Mouse (Mus musculus) liver, embryonic 11.5 days (tissue): ENCODE measurements around the gene Cpn1. TPM values are rescaled to one million over a fixed set of nuclear protein-coding genes. Genes with fewer than 3 reads are reported as not detected.
A peak's percentile ranks its signal among the peaks of the same experiment; 100 is the strongest.

Experiments used
- ATAC-seq: fragments of 200-750 bp; cut with Nextera tagmentation; replicated peaks from 2 replicates; pipeline ENCODE4 v1.8.0; 2017; ENCODE audit warnings: moderate number of reproducible peaks, mild to moderate bottlenecking, moderate TSS enrichment, moderate library complexity; ENCODE audit not compliant: low FRiP score
- DNase-seq: peaks from one replicate; pipeline ENCODE4 v3.0.0-alpha.2; 2017; ENCODE audit warnings: low spot score
- H3K27ac ChIP-seq: fragments of 300-500 bp; sonication (generic); 2 replicates; pipeline ENCODE4 v1.5.1; 2014; ENCODE audit warnings: mild to moderate bottlenecking, low read depth, low read length, control low read depth
- H3K27me3 ChIP-seq: fragments of 300-500 bp; sonication (generic); replicated peaks from 2 replicates; pipeline ENCODE4 v1.6.1; 2014; ENCODE audit warnings: low read length, mixed read lengths; ENCODE audit not compliant: control insufficient read depth, insufficient read depth
- H3K36me3 ChIP-seq: fragments of 300-500 bp; sonication (generic); 2 replicates; pipeline ENCODE4 v1.6.1; 2014; ENCODE audit warnings: mild to moderate bottlenecking, low read length, moderate library complexity, mixed read lengths; ENCODE audit not compliant: control insufficient read depth, insufficient read depth
- H3K4me1 ChIP-seq: fragments of 300-500 bp; sonication (generic); replicated peaks from 2 replicates; pipeline ENCODE4 v1.6.1; 2014; ENCODE audit warnings: low read length, mixed read lengths; ENCODE audit not compliant: control insufficient read depth, insufficient read depth
- H3K4me2 ChIP-seq: fragments of 300-500 bp; sonication (generic); 2 replicates; pipeline ENCODE4 v1.6.1; 2014; ENCODE audit warnings: mild to moderate bottlenecking, control low read depth, moderate library complexity
- H3K4me3 ChIP-seq: fragments of 300-500 bp; sonication (generic); 2 replicates; pipeline ENCODE4 v1.5.1; 2014; ENCODE audit warnings: low read depth, low read length, control low read depth
- H3K9ac ChIP-seq: fragments of 300-500 bp; sonication (generic); 2 replicates; pipeline ENCODE4 v1.6.1; 2014; ENCODE audit warnings: low read depth, low read length, control low read depth
- H3K9me3 ChIP-seq: fragments of 300-500 bp; sonication (generic); 2 replicates; pipeline ENCODE4 v1.6.1; 2016; ENCODE audit warnings: low read length, inconsistent platforms, mixed read lengths; ENCODE audit not compliant: control insufficient read depth
- WGBS: fragments of 180-500 bp; shearing (Covaris S2); extraction: QIAGEN DNeasy Blood & Tissue Kit; methylation state at CpG from one replicate; pipeline ENCODE4 v1.1.7; 2014; 5-methylcytosine and 5-hydroxymethylcytosine counted together
- polyA plus RNA-seq: library from polyadenylated mRNA; unstranded; fragments of >200 nt; fragmentation: Nextera tagmentation; extraction: Ambion mirVana; gene quantifications from 2 replicates; pipeline ENCODE4 v1.2.1, GENCODE M21; 2014

Gene Cpn1
- polyA plus RNA-seq, 1 experiment from 2014 or later: 53.7 TPM

- Histone ChIP-seq H3K9ac (no peak overlapping the region), H3K4me3 (no peak overlapping the region), H3K27me3 (no peaks in the 10 kb centered on the region), H3K27ac (peak overlapping the region; percentile 42; the same call in 1 of the 2 replicates), H3K36me3 (no peaks in the 10 kb centered on the region), H3K4me2 (no peak overlapping the region), H3K4me1 (no peaks in the 10 kb centered on the region), H3K9me3 (no peaks in the 10 kb centered on the region)
- no peak for ATAC-seq
- 74% methylated on average over 11 of the region's 11 CpGs for WGBS
- DNase-seq: no peak
Observed at GRCm38 (mm10) chr19:43998802-43999527, 12.6 kb upstream of the Cpn1 start.

- no peak for DNase-seq
- no peak overlapping the region for H3K9ac ChIP-seq
- H3K27me3 ChIP-seq: no peaks in the 10 kb centered on the region
- WGBS: 78% methylated on average over 10 of the region's 10 CpGs
- H3K4me1 ChIP-seq: no peaks in the 10 kb centered on the region
- H3K9me3 ChIP-seq: no peaks in the 10 kb centered on the region
- H3K27ac ChIP-seq: no peak overlapping the region
- no peak for ATAC-seq
- no peak overlapping the region for H3K4me2 ChIP-seq
- no peak overlapping the region for H3K4me3 ChIP-seq
- H3K36me3 ChIP-seq: no peaks in the 10 kb centered on the region
Observed at GRCm38 (mm10) chr19:43998101-43998500, 11.7 kb upstream of the Cpn1 start.

GRCm38 (mm10) chr19:43995427-43995826 lies 9.1 kb upstream of the Cpn1 start:
- Histone ChIP-seq H3K36me3 (no peaks in the 10 kb centered on the region), H3K9me3 (no peaks in the 10 kb centered on the region), H3K4me1 (no peaks in the 10 kb centered on the region), H3K4me2 (no peak overlapping the region), H3K4me3 (no peak overlapping the region), H3K9ac (no peak overlapping the region), H3K27me3 (no peaks in the 10 kb centered on the region), H3K27ac (no peak overlapping the region)
- 60% methylated on average over 7 of the region's 7 CpGs for WGBS
- ATAC-seq: no peak
- DNase-seq: no peak

GRCm38 (mm10) chr19:43992464-43992863 lies 6.1 kb upstream of the Cpn1 start:
- 59% methylated on average over 4 of the region's 4 CpGs for WGBS
- H3K4me2 ChIP-seq: no peak overlapping the region

GRCm38 (mm10) chr19:43990362-43990761 lies 4.0 kb upstream of the Cpn1 start:
- no peak for DNase-seq
- Histone ChIP-seq H3K36me3 (no peaks in the 10 kb centered on the region), H3K9ac (no peak overlapping the region), H3K27me3 (peaks cover 7% of the 10 kb centered on the region; the same call in 1 of the 2 replicates), H3K4me1 (no peaks in the 10 kb centered on the region; the same call in 1 of the 2 replicates), H3K9me3 (no peaks in the 10 kb centered on the region), H3K4me3 (no peak overlapping the region), H3K27ac (no peak overlapping the region), H3K4me2 (no peak overlapping the region)
- ATAC-seq: no peak
- 75% methylated on average over 8 of the region's 8 CpGs for WGBS

More at GRCm38 (mm10) chr19:43992464-43992863, 6.1 kb upstream of the Cpn1 start:
- Histone ChIP-seq H3K9me3 (no peaks in the 10 kb centered on the region), H3K27ac (no peak overlapping the region), H3K4me3 (no peak overlapping the region), H3K4me1 (no peaks in the 10 kb centered on the region), H3K36me3 (no peaks in the 10 kb centered on the region), H3K9ac (no peak overlapping the region), H3K27me3 (no peaks in the 10 kb centered on the region)
- ATAC-seq: no peak
- no peak for DNase-seq

- H3K27me3 ChIP-seq: peaks cover 7% of the 10 kb centered on the region; the same call in 1 of the 2 replicates
- H3K9ac ChIP-seq: no peak overlapping the region
- no peak overlapping the region for H3K4me2 ChIP-seq
- H3K36me3 ChIP-seq: no peaks in the 10 kb centered on the region
- no peaks in the 10 kb centered on the region for H3K9me3 ChIP-seq
- H3K27ac ChIP-seq: no peak overlapping the region
- 75% methylated on average over 5 of the region's 5 CpGs for WGBS
- no peak for ATAC-seq
- no peak for DNase-seq
- no peak overlapping the region for H3K4me3 ChIP-seq
- no peaks in the 10 kb centered on the region; the same call in 1 of the 2 replicates for H3K4me1 ChIP-seq
Observed at GRCm38 (mm10) chr19:43981992-43982391, 4.4 kb downstream of the Cpn1 start.

GRCm38 (mm10) chr19:43980711-43981110 lies 5.6 kb downstream of the Cpn1 start:
- H3K9me3 ChIP-seq: no peaks in the 10 kb centered on the region; the same call in 1 of the 2 replicates
- WGBS: 90% methylated on average over 17 of the region's 17 CpGs

GRCm38 (mm10) chr19:43977799-43978198 lies 8.6 kb downstream of the Cpn1 start:
- WGBS: 84% methylated on average over 3 of the region's 3 CpGs

More at GRCm38 (mm10) chr19:43980711-43981110, 5.6 kb downstream of the Cpn1 start:
- Histone ChIP-seq H3K9ac (no peak overlapping the region), H3K4me1 (no peaks in the 10 kb centered on the region), H3K36me3 (no peaks in the 10 kb centered on the region), H3K27ac (no peak overlapping the region), H3K27me3 (0 out of 2 replicates have a peak, but pooled peaks cover 1% of the 10 kb centered on the region), H3K4me2 (no peak overlapping the region), H3K4me3 (no peak overlapping the region)
- ATAC-seq: no peak
- no peak for DNase-seq

GRCm38 (mm10) chr19:43976661-43977060 lies 9.7 kb downstream of the Cpn1 start:
- Histone ChIP-seq H3K9me3 (no peaks in the 10 kb centered on the region; the same call in 1 of the 2 replicates), H3K4me3 (no peak overlapping the region), H3K36me3 (no peaks in the 10 kb centered on the region), H3K9ac (no peak overlapping the region), H3K4me1 (no peaks in the 10 kb centered on the region), H3K4me2 (no peak overlapping the region), H3K27me3 (no peaks in the 10 kb centered on the region), H3K27ac (no peak overlapping the region)
- WGBS: 68% methylated on average over 6 of the region's 6 CpGs
- no peak for ATAC-seq
- DNase-seq: no peak

More at GRCm38 (mm10) chr19:43977799-43978198, 8.6 kb downstream of the Cpn1 start:
- H3K27me3 ChIP-seq: no peaks in the 10 kb centered on the region
- no peak overlapping the region for H3K4me3 ChIP-seq
- DNase-seq: no peak
- no peaks in the 10 kb centered on the region for H3K36me3 ChIP-seq
- H3K9ac ChIP-seq: no peak overlapping the region
- no peak for ATAC-seq
- H3K4me1 ChIP-seq: no peaks in the 10 kb centered on the region
- H3K9me3 ChIP-seq: no peaks in the 10 kb centered on the region; the same call in 1 of the 2 replicates
- H3K27ac ChIP-seq: no peak overlapping the region
- H3K4me2 ChIP-seq: no peak overlapping the region
